Mouse (Mus musculus) G1E-ER4 (cell line): ENCODE results near the gene Etfbkmt. TPM values are rescaled to one million over a fixed set of nuclear protein-coding genes. Genes with fewer than 3 reads are reported as not detected.

Source experiments
- GATA1 ChIP-seq: IDR thresholded peaks from one replicate; pipeline ENCODE4 v1.8.0; 2012; ENCODE audit warnings: low read length, inconsistent platforms
- polyA plus RNA-seq: library from polyadenylated mRNA; stranded (reverse); fragments of >175 nt; gene quantifications from 2 replicates; pipeline ENCODE4 v1.2.3, GENCODE M21; 2012

Etfbkmt gene
- polyA plus RNA-seq, 1 experiment: 0.66 TPM

GRCm38 (mm10) chr6:149153473-149154115, 13.9 kb downstream of the Etfbkmt start:
- no peak for TF ChIP-seq GATA1

- TF ChIP-seq GATA1: no peak
These were observed 14.7 kb downstream of the Etfbkmt start for GRCm38 (mm10) chr6:149154116-149155030.

- no peak for TF ChIP-seq GATA1
These were observed 15.6 kb downstream of the Etfbkmt start for GRCm38 (mm10) chr6:149155031-149155841.

GRCm38 (mm10) chr6:149167672-149168071, 28.0 kb downstream of the Etfbkmt start:
- TF ChIP-seq GATA1: no peak

- no peak for TF ChIP-seq GATA1
These were observed 28.8 kb downstream of the Etfbkmt start for GRCm38 (mm10) chr6:149168436-149168835.

- TF ChIP-seq GATA1: no peak
These were observed 34.4 kb downstream of the Etfbkmt start for GRCm38 (mm10) chr6:149173831-149174625.

GRCm38 (mm10) chr6:149174932-149175570, 35.4 kb downstream of the Etfbkmt start:
- no peak for TF ChIP-seq GATA1

GRCm38 (mm10) chr6:149179064-149179463, 39.4 kb downstream of the Etfbkmt start:
- TF ChIP-seq GATA1: peak; percentile 69

- no peak for TF ChIP-seq GATA1
These were observed 44.4 kb downstream of the Etfbkmt start for GRCm38 (mm10) chr6:149184007-149184406.

GRCm38 (mm10) chr6:149187371-149187770, 47.7 kb downstream of the Etfbkmt start:
- no peak for TF ChIP-seq GATA1

- no peak for TF ChIP-seq GATA1
These were observed 48.6 kb downstream of the Etfbkmt start, which contains the start of gene Amn1 for GRCm38 (mm10) chr6:149188041-149188924. Gene Amn1 (minus strand): TSS chr6:149188712.

- no peak for TF ChIP-seq GATA1
These were observed 49.2 kb downstream of the Etfbkmt start for GRCm38 (mm10) chr6:149188925-149189257.

GRCm38 (mm10) chr6:149189340-149189922, 49.8 kb downstream of the Etfbkmt start:
- no peak for TF ChIP-seq GATA1
